Mouse (Mus musculus) megakaryocyte progenitor cell, adult 5-6 weeks (primary cell): Measurements from ENCODE around the gene Slc36a2. TPM values are rescaled to one million over a fixed set of nuclear protein-coding genes. Genes with fewer than 3 reads are reported as not detected.
A peak's percentile ranks its signal among the peaks of the same experiment; 100 is the strongest.
"Not testable (repeated sequence)": the region's sequence is repeated elsewhere in the genome, so short reads cannot be mapped to it uniquely, and the experiment has no call there.

Experiments
- ATAC-seq: replicated peaks from 2 replicates; pipeline ENCODE4 v1.8.0; 2016; ENCODE audit warnings: mild to moderate bottlenecking, moderate TSS enrichment, inconsistent platforms; ENCODE audit not compliant: poor library complexity
- total RNA-seq, 2 experiments: library from RNA; stranded (forward) in 1 of 2; stranded (reverse) in 1 of 2; fragments of 157-497, 149-512 nt in 1 of 2; fragments of 200-1000 nt in 1 of 2; gene quantifications; 2 replicates each; pipeline versions ENCODE4 v1.2.3 to v1.2.4; 2015 to 2017

Gene Slc36a2
- total RNA-seq, 2 experiments from 2014 or later = 1.7 to 4.7 TPM

- ATAC-seq = no peak
These were observed 50.0 kb downstream of the Slc36a2 start for GRCm38 (mm10) chr11:55134871-55135270.

GRCm38 (mm10) chr11:55134407-55134806 is 50.5 kb downstream of the Slc36a2 start:
- ATAC-seq = no peak

GRCm38 (mm10) chr11:55133204-55133603 is 51.7 kb downstream of the Slc36a2 start:
- ATAC-seq = no peak

- ATAC-seq = no peak
These were observed 52.9 kb downstream of the Slc36a2 start for GRCm38 (mm10) chr11:55131946-55132345.

GRCm38 (mm10) chr11:55131077-55131742 is 53.7 kb downstream of the Slc36a2 start:
- ATAC-seq = peak; percentile 92

- ATAC-seq = no peak
These were observed 56.5 kb downstream of the Slc36a2 start for GRCm38 (mm10) chr11:55128411-55128810.

- no peak for ATAC-seq
These were observed 56.9 kb downstream of the Slc36a2 start for GRCm38 (mm10) chr11:55127937-55128336.

- peak; percentile 46 for ATAC-seq
These were observed 58.2 kb downstream of the Slc36a2 start for GRCm38 (mm10) chr11:55126663-55127062.

GRCm38 (mm10) chr11:55121430-55121829 is 63.4 kb downstream of the Slc36a2 start:
- ATAC-seq = peak; percentile 33; the same call in 1 of the 2 replicates

GRCm38 (mm10) chr11:55120821-55121271 is 64.0 kb downstream of the Slc36a2 start:
- peak; percentile 54 for ATAC-seq

GRCm38 (mm10) chr11:55120279-55120678 is 64.6 kb downstream of the Slc36a2 start:
- ATAC-seq = no peak

- peak; percentile 22 for ATAC-seq
These were observed 67.8 kb downstream of the Slc36a2 start for GRCm38 (mm10) chr11:55117031-55117430.

GRCm38 (mm10) chr11:55116004-55116403 is 68.9 kb downstream of the Slc36a2 start:
- no peak for ATAC-seq

GRCm38 (mm10) chr11:55114291-55114690 is 70.6 kb downstream of the Slc36a2 start:
- no peak for ATAC-seq

GRCm38 (mm10) chr11:55113861-55114250 is 71.0 kb downstream of the Slc36a2 start:
- not testable (repeated sequence) for ATAC-seq

GRCm38 (mm10) chr11:55113209-55113860 is 71.5 kb downstream of the Slc36a2 start:
- ATAC-seq = peak; percentile 92

GRCm38 (mm10) chr11:55110566-55111169 is 74.2 kb downstream of the Slc36a2 start:
- no peak for ATAC-seq

GRCm38 (mm10) chr11:55109521-55110300 is 75.2 kb downstream of the Slc36a2 start:
- ATAC-seq = no peak
